Mouse (Mus musculus) myocyte (in vitro differentiated cells): ENCODE measurements around the gene Cdk1.

ENCODE experiments used
- POLR2A ChIP-seq: IDR thresholded peaks from one replicate; pipeline ENCODE4 v1.6.1; 2011; ENCODE audit warnings: low read depth, mild to moderate bottlenecking, control low read depth, moderate library complexity; ENCODE audit not compliant: insufficient read length
- USF1 ChIP-seq: IDR thresholded peaks from one replicate; pipeline ENCODE4 v1.6.1; 2011; ENCODE audit warnings: low read depth, mild to moderate bottlenecking, control low read depth, moderate library complexity

DNA sequence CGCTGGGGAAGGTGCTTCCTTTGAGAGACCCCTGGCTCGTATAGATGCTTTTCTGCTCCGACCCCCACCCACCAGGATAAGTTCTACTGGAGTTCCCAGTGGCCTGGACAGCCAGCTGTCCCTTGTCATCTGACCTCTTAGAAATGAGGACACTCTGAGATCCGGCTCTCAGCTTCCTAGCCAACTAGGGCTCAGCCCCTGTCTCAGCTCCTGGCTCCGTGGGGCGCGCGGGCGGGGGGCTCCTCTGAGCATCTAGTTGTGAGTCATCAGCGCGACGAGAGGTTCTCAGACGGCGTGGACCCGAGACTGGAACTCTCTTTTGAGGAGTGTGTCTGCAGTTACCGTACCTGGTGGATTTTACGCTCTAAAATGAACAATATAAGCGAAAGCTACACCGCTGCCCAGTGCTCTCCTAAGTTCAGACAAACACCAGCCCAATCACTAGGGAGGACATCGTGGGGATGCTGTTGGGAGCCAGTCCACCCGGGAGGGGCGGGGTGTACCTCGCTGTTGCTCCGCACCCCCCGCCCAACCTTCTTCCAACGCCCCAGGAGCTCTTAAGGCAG, 45.5 kb upstream of the Cdk1 start:
- TF ChIP-seq USF1 (no peak), POLR2A (no peak)
